Mouse (Mus musculus): ENCODE results near the gene Gorasp1.

Gorasp1 gene

GRCm38 (mm10) chr9:119926497-119926896 is 10.9 kb downstream of the Gorasp1 start:
- DNase-seq (ENCODE audit: low read depth, low spot score), result no peak

GRCm38 (mm10) chr9:119925729-119926128 is 11.6 kb downstream of the Gorasp1 start:
- DNase-seq (ENCODE audit: low read depth, low spot score), result no peak

GRCm38 (mm10) chr9:119925120-119925657 is 12.2 kb downstream of the Gorasp1 start:
- no peak for DNase-seq (ENCODE audit: low read depth, low spot score)

GRCm38 (mm10) chr9:119923462-119923861 is 13.9 kb downstream of the Gorasp1 start:
- DNase-seq (ENCODE audit: low read depth, low spot score), result no peak

GRCm38 (mm10) chr9:119919858-119920257 is 17.5 kb downstream of the Gorasp1 start:
- DNase-seq (ENCODE audit: low read depth, low spot score), result no peak

- DNase-seq (ENCODE audit: low read depth, low spot score), result peak; percentile 6
These were observed 24.1 kb downstream of the Gorasp1 start for GRCm38 (mm10) chr9:119913087-119913838.

- DNase-seq (ENCODE audit: low read depth, low spot score), result no peak
These were observed 27.4 kb downstream of the Gorasp1 start for GRCm38 (mm10) chr9:119909931-119910330.

GRCm38 (mm10) chr9:119908708-119909107 is 28.7 kb downstream of the Gorasp1 start:
- no peak for DNase-seq (ENCODE audit: low read depth, low spot score)

GRCm38 (mm10) chr9:119902410-119903151 is 34.8 kb downstream of the Gorasp1 start:
- DNase-seq (ENCODE audit: low read depth, low spot score), result no peak

- no peak for DNase-seq (ENCODE audit: low read depth, low spot score)
These were observed 37.9 kb downstream of the Gorasp1 start for GRCm38 (mm10) chr9:119899446-119899845.

- no peak for DNase-seq (ENCODE audit: low read depth, low spot score)
These were observed 42.2 kb downstream of the Gorasp1 start for GRCm38 (mm10) chr9:119895040-119895721.

- DNase-seq (ENCODE audit: low read depth, low spot score), result peak; percentile 98
These were observed 42.9 kb downstream of the Gorasp1 start, which contains the start of gene Wdr48 for GRCm38 (mm10) chr9:119894339-119895009. TSS of gene Wdr48 (plus strand) at chr9:119894878.

- no peak for DNase-seq (ENCODE audit: low read depth, low spot score)
These were observed 43.5 kb downstream of the Gorasp1 start for GRCm38 (mm10) chr9:119893881-119894280.

GRCm38 (mm10) chr9:119890692-119891091 is 46.7 kb downstream of the Gorasp1 start:
- peak; percentile 39 for DNase-seq (ENCODE audit: low read depth, low spot score)

- no peak for DNase-seq (ENCODE audit: low read depth, low spot score)
These were observed 47.9 kb downstream of the Gorasp1 start for GRCm38 (mm10) chr9:119889446-119889845.

- peak; percentile 46 for DNase-seq (ENCODE audit: low read depth, low spot score)
These were observed 48.5 kb downstream of the Gorasp1 start for GRCm38 (mm10) chr9:119888843-119889246.

GRCm38 (mm10) chr9:119887144-119887901 is 50.0 kb downstream of the Gorasp1 start:
- no peak for DNase-seq (ENCODE audit: low read depth, low spot score)

All from forelimb bud, embryonic 11.5 days (tissue).